Mouse (Mus musculus) midbrain, embryonic 16.5 days (tissue): ENCODE measurements around the gene Ppm1j. TPM values are rescaled to one million over a fixed set of nuclear protein-coding genes. Genes with fewer than 3 reads are reported as not detected.
A peak's percentile ranks its signal among the peaks of the same experiment; 100 is the strongest.
"Not testable (repeated sequence)": the region's sequence is repeated elsewhere in the genome, so short reads cannot be mapped to it uniquely, and the experiment has no call there.

Source experiments
- ATAC-seq: fragments of 200-750 bp; cut with Nextera tagmentation; 2 replicates; pipeline ENCODE4 v1.8.0; 2017; ENCODE audit warnings: moderate TSS enrichment
- H3K27ac ChIP-seq: fragments of 300-500 bp; sonication (generic); 2 replicates; pipeline ENCODE4 v1.5.1; 2014; ENCODE audit warnings: mild to moderate bottlenecking, low read length, mixed read lengths
- H3K27me3 ChIP-seq: fragments of 300-500 bp; sonication (generic); 2 replicates; pipeline ENCODE4 v1.6.1; 2014; ENCODE audit warnings: low read depth, low read length, mixed read lengths; ENCODE audit not compliant: control insufficient read depth, insufficient read depth
- H3K36me3 ChIP-seq: fragments of 300-500 bp; sonication (generic); 2 replicates; pipeline ENCODE4 v1.6.1; 2014; ENCODE audit warnings: mild to moderate bottlenecking, low read length, moderate library complexity, mixed read lengths; ENCODE audit not compliant: control insufficient read depth, insufficient read depth
- H3K4me1 ChIP-seq: fragments of 300-500 bp; sonication (generic); 2 replicates; pipeline ENCODE4 v1.6.1; 2014; ENCODE audit warnings: mild to moderate bottlenecking, low read length, mixed read lengths; ENCODE audit not compliant: control insufficient read depth, insufficient read depth
- H3K4me2 ChIP-seq: fragments of 300-500 bp; sonication (generic); 2 replicates; pipeline ENCODE4 v1.6.1; 2014; ENCODE audit warnings: mild to moderate bottlenecking, low read length, mixed read lengths
- H3K4me3 ChIP-seq: fragments of 300-500 bp; sonication (generic); 2 replicates; pipeline ENCODE4 v1.5.1; 2014; ENCODE audit warnings: low read depth, mild to moderate bottlenecking, low read length, moderate library complexity, mixed read lengths
- H3K9ac ChIP-seq: fragments of 300-500 bp; sonication (generic); 2 replicates; pipeline ENCODE4 v1.6.1; 2014; ENCODE audit warnings: low read depth, low read length, mixed read lengths
- H3K9me3 ChIP-seq: fragments of 300-500 bp; sonication (generic); replicated peaks from 2 replicates; pipeline ENCODE4 v1.6.1; 2014; ENCODE audit warnings: mild to moderate bottlenecking, low read length, mixed read lengths; ENCODE audit not compliant: control insufficient read depth, poor library complexity, severe bottlenecking
- WGBS: fragments of 180-500 bp; shearing (Covaris S2); extraction: QIAGEN DNeasy Blood & Tissue Kit; methylation state at CpG from one replicate; pipeline ENCODE4 v1.1.7; 2014; 5-methylcytosine and 5-hydroxymethylcytosine counted together
- polyA plus RNA-seq: library from polyadenylated mRNA; unstranded; fragments of >200 nt; fragmentation: Nextera tagmentation; extraction: Ambion mirVana; gene quantifications from 2 replicates; pipeline ENCODE4 v1.2.1, GENCODE M21; 2015

Gene Ppm1j
- polyA plus RNA-seq, result 0.98 and 1.1 TPM in 2 replicates

DNA sequence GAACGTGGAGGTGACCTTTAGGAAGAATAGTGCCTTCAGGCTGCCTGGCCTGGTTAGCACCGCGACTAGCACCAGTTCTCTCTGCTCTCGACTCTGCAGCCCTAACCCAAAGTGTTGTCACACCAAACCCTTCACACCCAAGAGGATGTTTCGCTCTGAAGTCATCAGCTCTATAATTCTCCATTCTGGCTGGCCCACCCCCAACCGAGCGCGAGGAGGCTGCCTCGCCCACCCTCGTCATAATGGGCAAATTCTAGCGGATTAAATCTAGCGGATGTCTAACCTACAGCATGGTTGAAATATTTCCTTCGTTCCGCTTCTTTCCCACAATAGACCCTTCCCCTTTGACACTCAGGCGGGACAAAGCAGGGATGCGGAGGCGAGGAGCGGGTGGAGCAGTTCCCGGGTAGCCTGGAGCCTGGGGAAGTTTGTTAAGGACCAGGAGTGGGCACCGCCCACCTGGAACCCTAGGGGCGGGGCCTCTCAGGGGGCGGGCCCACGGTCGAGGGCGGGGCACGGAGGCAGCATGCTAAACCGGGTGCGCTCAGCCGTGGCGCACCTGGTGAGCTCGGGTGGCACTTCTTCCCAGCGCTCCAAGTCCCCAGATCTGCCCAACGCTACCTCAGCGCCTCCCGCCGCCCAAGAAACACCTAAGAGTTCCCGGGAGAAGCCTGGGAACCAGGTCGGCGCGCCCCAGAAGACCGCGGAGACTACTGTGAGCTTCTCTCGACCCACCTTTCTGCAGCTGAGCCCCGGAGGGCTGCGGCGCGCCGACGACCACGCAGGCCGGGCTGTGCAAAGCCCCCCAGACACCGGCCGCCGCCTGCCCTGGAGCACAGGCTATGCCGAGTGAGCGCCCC is at the start of gene Ppm1j:
Ppm1j (plus strand) TSS at position 496 of the 860 bp plus-strand sequence.
- WGBS, result under 1% methylated on average over 55 of the region's 56 CpGs
- peak within 1 kb of the TSS; percentile 90 for H3K4me2 ChIP-seq
- peaks cover 16% of the 10 kb centered on the region for H3K4me1 ChIP-seq
- peaks cover 88% of the 10 kb centered on the region for H3K27me3 ChIP-seq
- no peak for ATAC-seq
- peak within 1 kb of the TSS; percentile 45 for H3K4me3 ChIP-seq
- no peaks in the 10 kb centered on the region for H3K9me3 ChIP-seq
- H3K36me3 ChIP-seq, result no peaks in the 10 kb centered on the region
- peak within 1 kb of the TSS; percentile 56 for H3K9ac ChIP-seq
- H3K27ac ChIP-seq, result no peak within 1 kb of the TSS

DNA sequence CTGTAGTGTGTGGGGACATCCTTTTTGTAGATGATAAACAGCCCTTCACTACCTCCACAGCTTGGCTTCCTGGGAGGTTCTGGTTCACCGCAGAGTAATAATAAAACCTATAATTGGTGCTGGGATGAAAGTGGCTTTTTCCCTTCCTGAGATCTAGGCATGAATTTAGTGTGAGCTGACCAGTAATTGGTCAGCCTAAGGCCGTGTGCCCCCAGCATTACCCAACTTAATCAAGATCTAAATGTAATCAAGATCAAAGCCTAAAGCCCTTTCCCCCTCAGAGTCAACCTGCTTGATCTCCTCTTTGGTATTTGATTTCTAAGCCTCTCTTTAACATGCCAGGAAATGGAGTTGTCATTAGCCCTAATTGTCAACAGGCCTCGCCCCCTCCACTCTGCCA is 47.9 kb upstream of the Ppm1j start:
- no peak overlapping the region for H3K27ac ChIP-seq
- H3K36me3 ChIP-seq, result no peaks in the 10 kb centered on the region
- no peaks in the 10 kb centered on the region for H3K9me3 ChIP-seq
- H3K9ac ChIP-seq, result no peak overlapping the region
- no peaks in the 10 kb centered on the region for H3K27me3 ChIP-seq
- no peak overlapping the region for H3K4me3 ChIP-seq
- 55% methylated on average over 3 of the region's 3 CpGs for WGBS
- H3K4me2 ChIP-seq, result no peak overlapping the region
- H3K4me1 ChIP-seq, result no peaks in the 10 kb centered on the region
- ATAC-seq, result no peak

DNA sequence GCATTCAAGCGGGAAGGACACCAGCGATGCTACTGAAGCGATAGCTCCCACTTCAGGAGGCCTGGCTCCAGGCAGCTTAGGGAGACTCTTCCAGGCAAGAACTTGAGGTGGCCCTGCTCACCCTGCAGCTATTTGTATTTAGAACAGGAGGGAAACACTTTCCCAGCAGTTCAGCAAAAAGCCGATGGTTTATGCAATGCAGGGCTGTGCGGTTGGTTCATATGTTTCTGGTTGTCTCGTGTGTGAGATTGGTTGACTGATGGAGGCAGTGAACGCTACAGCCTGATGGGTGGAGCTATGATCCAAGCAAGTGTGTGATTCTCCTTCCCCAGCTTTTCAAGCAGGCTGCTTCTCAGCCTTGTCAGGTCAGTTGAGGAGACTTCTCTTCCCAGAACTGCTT is 46.2 kb upstream of the Ppm1j start:
- ATAC-seq, result no peak
- WGBS, result 60% methylated on average over 7 of the region's 7 CpGs
- Histone ChIP-seq H3K36me3 (no peaks in the 10 kb centered on the region), H3K9ac (no peak overlapping the region), H3K4me3 (no peak overlapping the region), H3K4me1 (no peaks in the 10 kb centered on the region), H3K27me3 (no peaks in the 10 kb centered on the region), H3K9me3 (no peaks in the 10 kb centered on the region), H3K27ac (no peak overlapping the region), H3K4me2 (no peak overlapping the region)

DNA sequence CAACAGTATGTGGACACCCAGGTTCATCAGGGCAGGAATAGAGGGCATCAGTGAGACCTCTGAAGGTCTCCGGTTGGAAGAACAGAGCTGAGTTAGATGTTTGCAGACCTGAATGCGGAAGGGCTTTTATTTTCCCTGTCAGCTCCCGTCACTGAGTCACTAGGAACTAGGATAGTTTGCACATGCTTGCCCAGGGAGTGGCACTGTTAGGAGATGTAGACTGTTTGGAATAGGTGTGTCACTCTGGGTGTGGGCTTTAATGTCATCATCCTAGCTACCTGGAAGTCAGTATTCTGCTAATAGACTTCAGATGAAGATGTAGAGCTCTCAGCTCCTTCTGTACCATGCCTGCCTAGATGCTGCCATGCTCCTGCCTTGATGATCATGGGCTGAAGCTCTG is 38.9 kb upstream of the Ppm1j start:
- Histone ChIP-seq H3K4me1 (no peaks in the 10 kb centered on the region), H3K4me2 (no peak overlapping the region), H3K27ac (no peak overlapping the region), H3K9ac (no peak overlapping the region), H3K36me3 (no peaks in the 10 kb centered on the region), H3K27me3 (no peaks in the 10 kb centered on the region), H3K4me3 (no peak overlapping the region), H3K9me3 (no peaks in the 10 kb centered on the region)
- ATAC-seq, result no peak
- WGBS, result 97% methylated on average over 3 of the region's 3 CpGs

DNA sequence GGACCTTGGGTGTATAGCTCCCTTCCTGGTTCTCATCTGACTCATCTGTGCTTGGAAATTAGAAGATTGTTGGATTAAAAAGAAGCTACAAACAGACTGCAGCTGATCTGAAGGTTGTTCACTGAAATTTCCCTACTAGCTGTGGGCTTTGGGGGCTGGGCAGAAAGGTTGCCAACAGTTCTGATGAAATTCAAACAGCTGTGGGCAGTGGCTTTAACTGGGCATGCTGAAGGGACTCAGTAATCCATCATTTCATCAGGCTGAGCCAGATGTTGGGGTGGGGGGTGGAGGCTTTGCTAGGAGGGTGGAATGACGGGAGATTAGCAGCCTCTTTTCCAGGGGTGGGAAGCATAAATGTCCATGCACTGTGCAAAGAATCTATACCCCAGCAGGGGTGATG is 37.7 kb upstream of the Ppm1j start:
- Histone ChIP-seq H3K4me2 (no peak overlapping the region), H3K9me3 (no peaks in the 10 kb centered on the region), H3K27ac (no peak overlapping the region), H3K36me3 (no peaks in the 10 kb centered on the region), H3K4me3 (no peak overlapping the region), H3K27me3 (no peaks in the 10 kb centered on the region), H3K9ac (no peak overlapping the region), H3K4me1 (no peaks in the 10 kb centered on the region)
- 40% methylated on average over 1 of the region's 1 CpGs for WGBS
- no peak for ATAC-seq

- ATAC-seq, result no peak
- Histone ChIP-seq H3K36me3 (no peaks in the 10 kb centered on the region), H3K9me3 (no peaks in the 10 kb centered on the region), H3K4me1 (no peaks in the 10 kb centered on the region), H3K9ac (no peak overlapping the region), H3K4me2 (no peak overlapping the region), H3K4me3 (no peak overlapping the region), H3K27ac (no peak overlapping the region), H3K27me3 (no peaks in the 10 kb centered on the region)
- WGBS, result 83% methylated on average over 1 of the region's 1 CpGs
Observed at GRCm38 (mm10) chr3:104743864-104744263, 37.0 kb upstream of the Ppm1j start.

DNA sequence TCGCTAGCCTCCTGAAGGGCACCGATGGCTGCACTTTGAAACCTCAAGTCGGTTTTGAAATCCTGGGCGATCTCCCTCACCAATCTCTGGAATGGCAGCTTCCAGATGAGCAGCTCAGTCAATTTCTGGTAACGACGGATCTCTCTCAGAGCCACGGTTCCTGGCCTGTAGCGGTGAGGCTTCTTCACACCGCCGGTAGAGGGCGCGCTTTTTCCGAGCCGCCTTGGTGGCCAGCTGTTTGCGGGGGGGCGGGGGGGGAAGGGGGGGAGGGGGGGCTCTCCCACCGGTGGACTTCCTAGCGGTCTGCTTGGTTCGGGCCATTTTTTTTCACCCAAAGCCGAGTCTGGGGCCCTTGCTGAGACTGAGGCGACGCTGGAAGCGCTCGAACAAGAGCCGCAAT is 28.0 kb upstream of the Ppm1j start:
- not testable (repeated sequence) for H3K9me3 ChIP-seq, H3K4me1 ChIP-seq, H3K27ac ChIP-seq, H3K4me3 ChIP-seq, H3K4me2 ChIP-seq, H3K27me3 ChIP-seq, H3K36me3 ChIP-seq, ATAC-seq, H3K9ac ChIP-seq
- 17% methylated on average over 17 of the region's 25 CpGs for WGBS

DNA sequence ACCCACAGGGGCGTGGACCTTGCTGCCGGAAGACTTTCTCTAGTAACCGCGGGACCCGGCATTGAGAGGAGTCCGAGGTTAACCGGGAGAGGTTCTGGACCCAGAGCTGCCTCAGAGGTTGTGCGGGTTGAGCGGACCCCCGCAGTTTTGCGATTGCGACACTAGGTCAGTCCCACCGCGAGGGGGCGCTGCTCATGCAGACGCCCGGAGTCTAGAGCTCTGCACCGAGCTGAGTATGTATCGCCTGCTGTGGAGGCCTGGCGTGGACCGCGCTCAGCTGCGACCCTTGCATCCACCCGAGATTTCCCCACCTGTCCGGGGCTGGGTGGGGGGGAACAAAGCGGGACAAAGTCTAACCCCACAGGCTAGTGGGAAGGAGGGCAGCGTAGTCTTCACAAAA is 22.4 kb upstream of the Ppm1j start:
- WGBS, result 1% methylated on average over 27 of the region's 27 CpGs

GRCm38 (mm10) chr3:104758869-104759268 is 22.0 kb upstream of the Ppm1j start:
- no peaks in the 10 kb centered on the region for H3K36me3 ChIP-seq
- H3K9ac ChIP-seq, result peak overlapping the region; percentile 61; the same call in 1 of the 2 replicates
- 0 out of 2 replicates have a peak, but pooled peaks have one; percentile 18 for ATAC-seq
- no peak overlapping the region for H3K27ac ChIP-seq
- peak overlapping the region; percentile 63 for H3K4me2 ChIP-seq
- H3K4me1 ChIP-seq, result peaks cover 6% of the 10 kb centered on the region; the same call in 1 of the 2 replicates
- no peaks in the 10 kb centered on the region for H3K9me3 ChIP-seq
- H3K4me3 ChIP-seq, result peak overlapping the region; percentile 36
- H3K27me3 ChIP-seq, result peaks cover 2% of the 10 kb centered on the region; the same call in 1 of the 2 replicates
- WGBS, result 3% methylated on average over 5 of the region's 5 CpGs

More for the DNA sequence above, 22.4 kb upstream of the Ppm1j start:
- H3K36me3 ChIP-seq, result no peaks in the 10 kb centered on the region
- no peak overlapping the region for H3K27ac ChIP-seq
- peaks cover 6% of the 10 kb centered on the region; the same call in 1 of the 2 replicates for H3K4me1 ChIP-seq
- no peaks in the 10 kb centered on the region for H3K9me3 ChIP-seq
- H3K27me3 ChIP-seq, result peaks cover 2% of the 10 kb centered on the region; the same call in 1 of the 2 replicates
- peak overlapping the region; percentile 61 for H3K9ac ChIP-seq
- H3K4me2 ChIP-seq, result peak overlapping the region; percentile 63
- ATAC-seq, result peak; percentile 83
- peak overlapping the region; percentile 36 for H3K4me3 ChIP-seq
